Mouse (Mus musculus) midbrain, embryonic 10.5 days (tissue): ENCODE results near the gene Tjp3. TPM values are rescaled to one million over a fixed set of nuclear protein-coding genes. Genes with fewer than 3 reads are reported as not detected.

Source experiments
- DNase-seq: peaks from one replicate; pipeline ENCODE4 v3.0.0-alpha.2; 2017; ENCODE audit warnings: low spot score
- H3K27ac ChIP-seq: fragments of 300-500 bp; sonication (generic); replicated peaks from 2 replicates; pipeline ENCODE4 v1.5.1; 2016; ENCODE audit warnings: mild to moderate bottlenecking
- H3K27me3 ChIP-seq: fragments of 300-500 bp; sonication (generic); 2 replicates; pipeline ENCODE4 v1.6.1; 2016; ENCODE audit warnings: low read depth, mild to moderate bottlenecking; ENCODE audit not compliant: poor library complexity, severe bottlenecking
- H3K36me3 ChIP-seq: fragments of 300-500 bp; sonication (generic); 2 replicates; pipeline ENCODE4 v1.6.1; 2016; ENCODE audit warnings: mild to moderate bottlenecking, moderate library complexity
- H3K4me1 ChIP-seq: fragments of 300-500 bp; sonication (generic); 2 replicates; pipeline ENCODE4 v1.6.1; 2016
- H3K4me3 ChIP-seq: fragments of 300-500 bp; sonication (generic); 2 replicates; pipeline ENCODE4 v1.5.1; 2016; ENCODE audit warnings: mild to moderate bottlenecking, moderate library complexity
- H3K9me3 ChIP-seq: fragments of 300-500 bp; sonication (generic); replicated peaks from 2 replicates; pipeline ENCODE4 v1.6.1; 2016; ENCODE audit warnings: mild to moderate bottlenecking
- WGBS: fragments of 180-500 bp; shearing (Covaris S2); methylation state at CpG from one replicate; pipeline ENCODE4 v1.1.7; 2016; 5-methylcytosine and 5-hydroxymethylcytosine counted together
- polyA plus RNA-seq: library from polyadenylated mRNA; unstranded; fragments of >200 nt; fragmentation: Nextera tagmentation; extraction: Ambion mirVana; gene quantifications from 2 replicates; pipeline ENCODE4 v1.2.1, GENCODE M21; 2016

Gene Tjp3
- polyA plus RNA-seq, 1 experiment from 2014 or later: 6.5 TPM

GRCm38 (mm10) chr10:81290698-81291460 is 502 bp downstream of the Tjp3 start:
- WGBS: 18% methylated on average over 24 of the region's 24 CpGs
- H3K27ac ChIP-seq: no peak overlapping the region
- peaks cover 8% of the 10 kb centered on the region for H3K36me3 ChIP-seq
- no peaks in the 10 kb centered on the region for H3K9me3 ChIP-seq
- no peak for DNase-seq
- H3K4me1 ChIP-seq: peaks cover 51% of the 10 kb centered on the region
- H3K27me3 ChIP-seq: peaks cover 61% of the 10 kb centered on the region
- peak overlapping the region; percentile 11; the same call in 1 of the 2 replicates for H3K4me3 ChIP-seq

GRCm38 (mm10) chr10:81289811-81290210 is 1.6 kb downstream of the Tjp3 start:
- no peaks in the 10 kb centered on the region for H3K36me3 ChIP-seq
- H3K27me3 ChIP-seq: peaks cover 69% of the 10 kb centered on the region
- H3K9me3 ChIP-seq: no peaks in the 10 kb centered on the region
- no peak for DNase-seq
- H3K4me1 ChIP-seq: peaks cover 51% of the 10 kb centered on the region
- 67% methylated on average over 14 of the region's 14 CpGs for WGBS
- H3K27ac ChIP-seq: no peak overlapping the region
- no peak overlapping the region for H3K4me3 ChIP-seq

GRCm38 (mm10) chr10:81289278-81289677 is 2.1 kb downstream of the Tjp3 start:
- DNase-seq: peak; percentile 64
- H3K27me3 ChIP-seq: peaks cover 74% of the 10 kb centered on the region
- no peaks in the 10 kb centered on the region for H3K36me3 ChIP-seq
- H3K27ac ChIP-seq: no peak overlapping the region
- no peaks in the 10 kb centered on the region for H3K9me3 ChIP-seq
- H3K4me1 ChIP-seq: peaks cover 48% of the 10 kb centered on the region
- H3K4me3 ChIP-seq: peak overlapping the region; percentile 21; the same call in 1 of the 2 replicates
- 4% methylated on average over 7 of the region's 7 CpGs for WGBS

- Histone ChIP-seq H3K27me3 (peaks cover 81% of the 10 kb centered on the region), H3K27ac (no peak overlapping the region), H3K4me3 (no peak overlapping the region), H3K36me3 (no peaks in the 10 kb centered on the region), H3K9me3 (no peaks in the 10 kb centered on the region), H3K4me1 (peaks cover 44% of the 10 kb centered on the region)
- 35% methylated on average over 6 of the region's 6 CpGs for WGBS
- peak; percentile 49 for DNase-seq
Observed at GRCm38 (mm10) chr10:81288601-81289000, 2.8 kb downstream of the Tjp3 start.

- peaks cover 90% of the 10 kb centered on the region for H3K27me3 ChIP-seq
Observed at GRCm38 (mm10) chr10:81287513-81288157, 3.7 kb downstream of the Tjp3 start.

GRCm38 (mm10) chr10:81286586-81286985 is 4.8 kb downstream of the Tjp3 start:
- H3K27me3 ChIP-seq: peaks cover 88% of the 10 kb centered on the region

More at GRCm38 (mm10) chr10:81287513-81288157, 3.7 kb downstream of the Tjp3 start:
- Histone ChIP-seq H3K4me3 (no peak overlapping the region), H3K9me3 (no peaks in the 10 kb centered on the region), H3K27ac (no peak overlapping the region), H3K4me1 (peaks cover 45% of the 10 kb centered on the region), H3K36me3 (no peaks in the 10 kb centered on the region)
- WGBS: 66% methylated on average over 8 of the region's 8 CpGs
- peak; percentile 63 for DNase-seq

GRCm38 (mm10) chr10:81285694-81286450 is 5.5 kb downstream of the Tjp3 start:
- Histone ChIP-seq H3K4me3 (peak overlapping the region; percentile 64), H3K36me3 (no peaks in the 10 kb centered on the region), H3K27me3 (peaks cover 84% of the 10 kb centered on the region), H3K4me1 (peaks cover 42% of the 10 kb centered on the region), H3K27ac (peak overlapping the region; percentile 86), H3K9me3 (no peaks in the 10 kb centered on the region)
- WGBS: 2% methylated on average over 54 of the region's 54 CpGs
- peak; percentile 95 for DNase-seq

More at GRCm38 (mm10) chr10:81286586-81286985, 4.8 kb downstream of the Tjp3 start:
- DNase-seq: no peak
- WGBS: 51% methylated on average over 6 of the region's 6 CpGs
- Histone ChIP-seq H3K4me3 (no peak overlapping the region), H3K4me1 (peaks cover 45% of the 10 kb centered on the region), H3K36me3 (no peaks in the 10 kb centered on the region), H3K9me3 (no peaks in the 10 kb centered on the region), H3K27ac (no peak overlapping the region)

- Histone ChIP-seq H3K27ac (no peak overlapping the region; the same call in 1 of the 2 replicates), H3K27me3 (peaks cover 84% of the 10 kb centered on the region), H3K9me3 (no peaks in the 10 kb centered on the region), H3K4me3 (peak overlapping the region; percentile 64), H3K36me3 (no peaks in the 10 kb centered on the region), H3K4me1 (peaks cover 45% of the 10 kb centered on the region)
- 13% methylated on average over 17 of the region's 17 CpGs for WGBS
- DNase-seq: no peak
Observed at GRCm38 (mm10) chr10:81284719-81285118, 6.7 kb downstream of the Tjp3 start.

GRCm38 (mm10) chr10:81284189-81284588 is 7.2 kb downstream of the Tjp3 start:
- Histone ChIP-seq H3K36me3 (no peaks in the 10 kb centered on the region), H3K27me3 (peaks cover 84% of the 10 kb centered on the region), H3K4me3 (no peak overlapping the region), H3K27ac (no peak overlapping the region), H3K4me1 (peaks cover 47% of the 10 kb centered on the region), H3K9me3 (no peaks in the 10 kb centered on the region)
- WGBS: 66% methylated on average over 6 of the region's 6 CpGs
- DNase-seq: no peak

GRCm38 (mm10) chr10:81279496-81279895 is 11.9 kb downstream of the Tjp3 start:
- no peak overlapping the region; the same call in 1 of the 2 replicates for H3K27ac ChIP-seq
- DNase-seq: no peak
- H3K27me3 ChIP-seq: peaks cover 50% of the 10 kb centered on the region
- H3K4me1 ChIP-seq: peaks cover 19% of the 10 kb centered on the region
- H3K4me3 ChIP-seq: peak overlapping the region; percentile 1; the same call in 1 of the 2 replicates
- peaks cover 5% of the 10 kb centered on the region; the same call in 1 of the 2 replicates for H3K36me3 ChIP-seq
- H3K9me3 ChIP-seq: no peaks in the 10 kb centered on the region
- 49% methylated on average over 10 of the region's 10 CpGs for WGBS

GRCm38 (mm10) chr10:81277676-81278075 is 13.7 kb downstream of the Tjp3 start:
- Histone ChIP-seq H3K36me3 (peaks cover 23% of the 10 kb centered on the region), H3K9me3 (no peaks in the 10 kb centered on the region)
- 73% methylated on average over 22 of the region's 22 CpGs for WGBS

GRCm38 (mm10) chr10:81273842-81274241 is 17.5 kb downstream of the Tjp3 start:
- 96% methylated on average over 19 of the region's 19 CpGs for WGBS
- no peaks in the 10 kb centered on the region for H3K9me3 ChIP-seq
- H3K27me3 ChIP-seq: peaks cover 4% of the 10 kb centered on the region; the same call in 1 of the 2 replicates
- H3K36me3 ChIP-seq: peaks cover 49% of the 10 kb centered on the region
- DNase-seq: no peak
- peaks cover 5% of the 10 kb centered on the region for H3K4me1 ChIP-seq
- no peak overlapping the region for H3K4me3 ChIP-seq
- no peak overlapping the region for H3K27ac ChIP-seq

More at GRCm38 (mm10) chr10:81277676-81278075, 13.7 kb downstream of the Tjp3 start:
- Histone ChIP-seq H3K4me3 (no peak overlapping the region), H3K27ac (no peak overlapping the region), H3K4me1 (peaks cover 12% of the 10 kb centered on the region), H3K27me3 (peaks cover 32% of the 10 kb centered on the region)
- no peak for DNase-seq
